Mouse (Mus musculus) midbrain, embryonic 16.5 days (tissue): ENCODE results near the gene Plekhj1. TPM values are rescaled to one million over a fixed set of nuclear protein-coding genes. Genes with fewer than 3 reads are reported as not detected.
"Not testable (repeated sequence)": the region's sequence is repeated elsewhere in the genome, so short reads cannot be mapped to it uniquely, and the experiment has no call there.

Experiments used
- ATAC-seq: fragments of 200-750 bp; cut with Nextera tagmentation; 2 replicates; pipeline ENCODE4 v1.8.0; 2017; ENCODE audit warnings: moderate TSS enrichment
- H3K27ac ChIP-seq: fragments of 300-500 bp; sonication (generic); 2 replicates; pipeline ENCODE4 v1.5.1; 2014; ENCODE audit warnings: mild to moderate bottlenecking, low read length, mixed read lengths
- H3K27me3 ChIP-seq: fragments of 300-500 bp; sonication (generic); 2 replicates; pipeline ENCODE4 v1.6.1; 2014; ENCODE audit warnings: low read depth, low read length, mixed read lengths; ENCODE audit not compliant: control insufficient read depth, insufficient read depth
- H3K36me3 ChIP-seq: fragments of 300-500 bp; sonication (generic); 2 replicates; pipeline ENCODE4 v1.6.1; 2014; ENCODE audit warnings: mild to moderate bottlenecking, low read length, moderate library complexity, mixed read lengths; ENCODE audit not compliant: control insufficient read depth, insufficient read depth
- H3K4me1 ChIP-seq: fragments of 300-500 bp; sonication (generic); 2 replicates; pipeline ENCODE4 v1.6.1; 2014; ENCODE audit warnings: mild to moderate bottlenecking, low read length, mixed read lengths; ENCODE audit not compliant: control insufficient read depth, insufficient read depth
- H3K4me2 ChIP-seq: fragments of 300-500 bp; sonication (generic); 2 replicates; pipeline ENCODE4 v1.6.1; 2014; ENCODE audit warnings: mild to moderate bottlenecking, low read length, mixed read lengths
- H3K4me3 ChIP-seq: fragments of 300-500 bp; sonication (generic); 2 replicates; pipeline ENCODE4 v1.5.1; 2014; ENCODE audit warnings: low read depth, mild to moderate bottlenecking, low read length, moderate library complexity, mixed read lengths
- H3K9ac ChIP-seq: fragments of 300-500 bp; sonication (generic); 2 replicates; pipeline ENCODE4 v1.6.1; 2014; ENCODE audit warnings: low read depth, low read length, mixed read lengths
- H3K9me3 ChIP-seq: fragments of 300-500 bp; sonication (generic); replicated peaks from 2 replicates; pipeline ENCODE4 v1.6.1; 2014; ENCODE audit warnings: mild to moderate bottlenecking, low read length, mixed read lengths; ENCODE audit not compliant: control insufficient read depth, poor library complexity, severe bottlenecking
- WGBS: fragments of 180-500 bp; shearing (Covaris S2); extraction: QIAGEN DNeasy Blood & Tissue Kit; methylation state at CpG from one replicate; pipeline ENCODE4 v1.1.7; 2014; 5-methylcytosine and 5-hydroxymethylcytosine counted together
- polyA plus RNA-seq: library from polyadenylated mRNA; unstranded; fragments of >200 nt; fragmentation: Nextera tagmentation; extraction: Ambion mirVana; gene quantifications from 2 replicates; pipeline ENCODE4 v1.2.1, GENCODE M21; 2015

Gene Plekhj1
- polyA plus RNA-seq, 1 experiment from 2014 or later: 121 TPM

DNA sequence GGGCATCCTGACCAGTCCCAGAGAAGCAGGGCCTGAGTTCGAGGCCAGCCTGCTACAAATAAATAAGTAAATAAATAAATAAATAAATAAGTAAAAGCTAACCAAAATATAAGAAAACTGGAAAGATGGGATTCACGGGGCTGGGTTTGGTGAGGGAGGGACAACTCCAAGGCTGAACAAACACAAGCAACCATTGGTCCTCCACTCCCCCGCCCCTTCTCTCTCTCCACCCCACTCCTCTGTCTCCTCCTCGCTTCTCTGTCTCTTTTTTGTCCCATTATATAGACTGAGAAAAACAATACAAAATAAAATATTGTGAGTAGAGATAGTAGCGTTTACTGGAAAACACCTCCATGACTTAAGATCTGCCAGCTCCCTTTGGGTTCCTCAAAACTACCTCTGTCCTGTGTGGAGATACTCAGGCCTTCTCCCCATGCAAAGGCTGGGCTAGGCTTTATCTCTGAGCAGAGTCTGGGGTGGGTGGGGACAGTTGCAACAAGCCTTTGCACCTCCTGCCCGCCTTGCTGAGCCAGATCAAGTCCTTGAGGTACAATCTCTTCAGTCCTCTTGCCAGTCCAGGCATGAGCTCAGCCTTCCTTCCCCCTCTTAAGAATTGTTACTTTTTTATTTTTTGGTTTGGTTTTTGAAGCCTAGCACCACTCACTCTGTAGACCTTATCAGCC, 20.3 kb upstream of the Plekhj1 start:
- no peak overlapping the region for H3K4me3 ChIP-seq
- no peak overlapping the region for H3K4me2 ChIP-seq
- H3K27ac ChIP-seq: no peak overlapping the region
- H3K9ac ChIP-seq: no peak overlapping the region
- no peaks in the 10 kb centered on the region for H3K4me1 ChIP-seq
- no peaks in the 10 kb centered on the region for H3K36me3 ChIP-seq
- ATAC-seq: no peak
- no peaks in the 10 kb centered on the region for H3K27me3 ChIP-seq
- 61% methylated on average over 6 of the region's 6 CpGs for WGBS
- H3K9me3 ChIP-seq: no peaks in the 10 kb centered on the region

- 85% methylated on average over 7 of the region's 7 CpGs for WGBS
- not testable (repeated sequence) for H3K9me3 ChIP-seq, H3K27ac ChIP-seq, H3K27me3 ChIP-seq, H3K36me3 ChIP-seq, H3K4me2 ChIP-seq, ATAC-seq, H3K9ac ChIP-seq, H3K4me1 ChIP-seq, H3K4me3 ChIP-seq
Measured at GRCm38 (mm10) chr10:80817955-80818354, 19.5 kb upstream of the Plekhj1 start.

DNA sequence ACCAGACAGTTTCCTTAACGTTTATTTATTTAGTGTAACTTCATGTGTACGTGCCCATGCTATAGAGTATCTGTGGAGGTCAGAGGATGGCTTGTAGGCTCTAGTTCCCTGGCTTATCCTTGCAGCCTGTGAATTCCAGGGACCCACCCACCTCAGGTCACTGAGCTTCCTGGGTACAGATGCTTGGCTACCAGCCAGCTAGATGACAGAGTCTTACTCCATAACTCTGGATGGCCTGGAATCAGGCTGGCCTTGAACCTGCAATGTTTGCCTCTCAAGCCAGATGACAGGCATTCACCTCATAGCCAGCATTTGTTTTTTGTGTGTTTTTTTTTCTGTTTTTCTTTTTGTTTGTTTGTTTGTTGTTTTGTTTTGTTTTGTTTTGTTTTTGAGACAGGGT, 18.7 kb upstream of the Plekhj1 start:
- Histone ChIP-seq H3K4me2 (no peak overlapping the region), H3K9me3 (no peaks in the 10 kb centered on the region), H3K36me3 (no peaks in the 10 kb centered on the region), H3K27ac (no peak overlapping the region), H3K9ac (no peak overlapping the region), H3K27me3 (0 out of 2 replicates have a peak, but pooled peaks cover 3% of the 10 kb centered on the region), H3K4me1 (no peaks in the 10 kb centered on the region), H3K4me3 (no peak overlapping the region)
- no peak for ATAC-seq
- WGBS: 83% methylated on average over 2 of the region's 2 CpGs

GRCm38 (mm10) chr10:80816303-80816702, 17.9 kb upstream of the Plekhj1 start:
- not testable (repeated sequence) for H3K9ac ChIP-seq, H3K27ac ChIP-seq, H3K36me3 ChIP-seq, ATAC-seq, H3K4me3 ChIP-seq, H3K27me3 ChIP-seq, H3K4me1 ChIP-seq, H3K9me3 ChIP-seq, H3K4me2 ChIP-seq
- WGBS: 83% methylated on average over 3 of the region's 3 CpGs

- Histone ChIP-seq H3K4me1 (no peaks in the 10 kb centered on the region), H3K27me3 (peaks cover 6% of the 10 kb centered on the region; the same call in 1 of the 2 replicates), H3K9ac (no peak overlapping the region), H3K4me3 (no peak overlapping the region), H3K9me3 (no peaks in the 10 kb centered on the region), H3K4me2 (no peak overlapping the region), H3K27ac (no peak overlapping the region), H3K36me3 (no peaks in the 10 kb centered on the region)
- 57% methylated on average over 7 of the region's 7 CpGs for WGBS
- ATAC-seq: no peak
Measured at GRCm38 (mm10) chr10:80814800-80815199, 16.4 kb upstream of the Plekhj1 start.

DNA sequence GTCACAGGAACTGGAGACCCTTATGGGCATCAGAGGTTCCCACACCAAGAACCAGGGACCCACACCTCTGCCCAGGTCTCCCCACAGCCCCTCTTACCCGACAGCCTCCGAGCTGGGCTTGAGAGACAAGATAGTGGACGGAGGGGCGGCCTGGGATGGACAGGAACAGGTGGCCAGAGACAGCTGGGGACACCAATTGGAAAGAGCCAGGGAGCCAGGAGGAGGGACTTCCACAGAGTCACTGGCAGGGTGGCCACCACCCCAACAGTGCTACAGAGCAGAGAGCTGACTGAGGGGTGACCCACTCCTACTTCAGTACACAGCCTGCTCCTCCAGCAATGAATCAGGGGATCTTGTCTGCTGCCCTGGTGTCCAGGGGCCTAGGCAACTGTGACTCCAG, 14.9 kb upstream of the Plekhj1 start, which contains the start of gene Jsrp1:
Jsrp1 (minus strand) TSS at position 133 of the 400 bp plus-strand sequence.
- Histone ChIP-seq H3K4me2 (no peak within 1 kb of the TSS), H3K27me3 (peaks cover 19% of the 10 kb centered on the region), H3K4me1 (peaks cover 8% of the 10 kb centered on the region), H3K9me3 (no peaks in the 10 kb centered on the region), H3K36me3 (no peaks in the 10 kb centered on the region), H3K4me3 (no peak within 1 kb of the TSS), H3K9ac (no peak within 1 kb of the TSS), H3K27ac (no peak within 1 kb of the TSS)
- no peak for ATAC-seq
- WGBS: 77% methylated on average over 4 of the region's 4 CpGs

GRCm38 (mm10) chr10:80812391-80813041, 14.1 kb upstream of the Plekhj1 start:
- H3K36me3 ChIP-seq: no peaks in the 10 kb centered on the region
- H3K4me2 ChIP-seq: no peak overlapping the region
- H3K27me3 ChIP-seq: peaks cover 19% of the 10 kb centered on the region
- 60% methylated on average over 5 of the region's 5 CpGs for WGBS
- no peak for ATAC-seq
- H3K4me1 ChIP-seq: peaks cover 15% of the 10 kb centered on the region
- no peaks in the 10 kb centered on the region for H3K9me3 ChIP-seq
- no peak overlapping the region for H3K27ac ChIP-seq
- H3K9ac ChIP-seq: no peak overlapping the region
- no peak overlapping the region for H3K4me3 ChIP-seq

DNA sequence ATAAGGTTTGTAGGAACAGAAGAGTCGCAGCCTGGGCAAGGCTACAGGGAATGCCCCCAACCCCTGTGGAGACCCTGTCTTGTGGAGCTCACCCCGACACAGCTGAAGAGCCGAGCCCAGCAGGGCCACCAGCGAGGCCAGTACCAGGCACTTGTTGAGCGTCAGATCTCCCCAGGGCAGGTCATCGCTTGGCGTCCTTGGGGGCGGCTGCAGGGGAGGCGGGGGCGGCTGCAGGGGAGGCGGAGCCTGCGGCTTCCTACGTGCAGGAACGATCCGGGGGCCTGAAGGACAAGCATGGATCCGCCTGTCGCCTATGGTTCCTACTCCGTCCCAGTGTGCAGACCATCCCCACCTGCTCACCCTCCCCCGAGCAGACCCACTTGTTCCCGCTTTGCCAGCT, 11.7 kb upstream of the Plekhj1 start:
- Histone ChIP-seq H3K9ac (no peak overlapping the region), H3K9me3 (no peaks in the 10 kb centered on the region), H3K27ac (no peak overlapping the region), H3K4me1 (peaks cover 27% of the 10 kb centered on the region), H3K4me3 (no peak overlapping the region), H3K4me2 (no peak overlapping the region), H3K27me3 (peaks cover 19% of the 10 kb centered on the region), H3K36me3 (no peaks in the 10 kb centered on the region)
- WGBS: 6% methylated on average over 20 of the region's 20 CpGs
- ATAC-seq: no peak

DNA sequence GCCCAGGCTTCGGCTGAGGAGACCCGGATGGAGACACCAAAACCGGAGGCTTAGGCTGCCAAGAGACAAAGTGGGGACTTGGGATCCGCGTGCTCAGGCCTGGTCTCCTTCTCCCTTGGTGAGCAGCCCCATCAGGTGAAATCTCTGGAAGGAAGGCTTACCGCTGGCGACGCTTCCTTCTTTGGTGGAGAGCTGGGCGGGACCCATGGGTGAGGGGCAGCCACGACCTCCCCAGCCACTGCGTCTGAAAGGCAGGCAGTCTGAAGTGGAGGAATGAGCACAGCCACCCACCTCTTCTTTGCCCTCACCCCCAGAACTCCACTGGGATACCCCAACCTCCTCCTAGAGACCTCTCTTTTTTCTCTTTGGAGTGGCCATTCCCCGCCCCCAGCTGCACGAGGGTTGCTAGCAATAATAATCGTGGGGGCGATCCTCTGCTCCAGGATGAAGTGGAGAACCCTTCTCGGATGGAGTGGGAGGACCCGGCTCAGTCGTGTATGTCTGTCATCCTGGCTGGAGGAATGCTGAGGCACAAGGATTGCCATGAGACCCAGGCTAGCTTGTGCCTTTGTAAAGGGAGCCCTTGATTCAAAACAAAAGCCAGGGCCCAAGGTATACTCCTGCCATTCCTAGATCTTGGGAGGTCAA, 10.7 kb upstream of the Plekhj1 start:
- Histone ChIP-seq H3K4me2 (peak overlapping the region; percentile 37), H3K9me3 (no peaks in the 10 kb centered on the region), H3K36me3 (peaks cover 5% of the 10 kb centered on the region; the same call in 1 of the 2 replicates), H3K4me1 (peaks cover 27% of the 10 kb centered on the region), H3K27me3 (peaks cover 19% of the 10 kb centered on the region), H3K9ac (peak overlapping the region; percentile 39), H3K4me3 (peak overlapping the region; percentile 9; the same call in 1 of the 2 replicates), H3K27ac (no peak overlapping the region)
- no peak for ATAC-seq
- WGBS: 8% methylated on average over 18 of the region's 18 CpGs
